Mouse (Mus musculus) cerebellum, postnatal 36 days (tissue): Measurements from ENCODE around the gene Camkk2.

ENCODE experiments used
- DNase-seq, 2 experiments: peaks; one replicate each; pipeline ENCODE4 v3.0.0; 2021 to 2022; ENCODE audit warnings: mixed read lengths in 2 of 2

Camkk2 gene

GRCm38 (mm10) chr5:122779277-122779834 is at the start of gene Camkk2:
Gene Camkk2 (minus strand): TSS chr5:122779409.
- DNase-seq = peak; percentile 79 to 89

GRCm38 (mm10) chr5:122825099-122825498 is 45.9 kb upstream of the Camkk2 start:
- no peak for DNase-seq

DNA sequence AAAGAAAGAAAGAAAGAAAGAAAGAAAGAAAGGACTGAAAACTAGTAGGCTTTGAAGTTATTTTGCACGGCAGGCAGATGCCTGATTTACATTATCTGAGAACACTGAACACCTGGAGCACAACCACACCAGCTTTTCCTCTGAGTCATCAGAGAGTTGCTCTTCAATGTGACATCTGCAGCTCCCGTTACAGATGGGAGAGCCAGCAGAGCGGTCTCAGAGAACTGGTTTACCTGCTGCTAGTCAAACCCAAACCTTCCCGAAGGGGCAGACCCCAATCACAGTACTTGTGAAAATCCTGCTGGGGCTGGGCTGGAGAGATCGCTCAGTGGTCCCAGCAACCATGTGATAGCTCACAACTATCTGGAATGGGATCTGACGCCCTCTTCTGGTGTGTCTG is 45.2 kb upstream of the Camkk2 start:
- DNase-seq = no peak

DNA sequence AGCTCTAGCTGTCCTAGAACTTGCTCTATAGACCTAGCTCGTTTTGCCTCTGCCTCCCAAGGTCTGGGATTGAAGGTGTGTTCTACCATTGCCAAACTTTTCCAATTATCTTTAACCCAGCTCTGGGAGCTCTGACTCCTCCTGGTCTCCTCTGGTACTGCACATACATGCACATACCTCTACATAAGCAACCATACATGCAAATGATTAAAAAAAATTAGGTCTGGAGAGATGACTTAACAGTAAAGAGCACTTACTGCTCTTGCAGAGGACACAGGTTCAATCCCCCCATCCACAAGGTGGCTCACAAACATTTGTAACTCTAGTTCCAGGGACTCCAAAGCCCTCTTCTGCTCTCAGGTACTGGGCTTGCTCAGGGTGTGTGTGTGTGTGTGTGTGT is 44.8 kb upstream of the Camkk2 start:
- DNase-seq = no peak

GRCm38 (mm10) chr5:122822441-122822840 is 43.2 kb upstream of the Camkk2 start:
- DNase-seq = no peak

GRCm38 (mm10) chr5:122821524-122821885 is 42.3 kb upstream of the Camkk2 start:
- DNase-seq = no peak

- DNase-seq = peak; percentile 89 to 90
Observed at GRCm38 (mm10) chr5:122820777-122821523, 41.7 kb upstream of the Camkk2 start, which contains the start of gene Anapc5. Gene Anapc5 (minus strand): TSS chr5:122821339.

DNA sequence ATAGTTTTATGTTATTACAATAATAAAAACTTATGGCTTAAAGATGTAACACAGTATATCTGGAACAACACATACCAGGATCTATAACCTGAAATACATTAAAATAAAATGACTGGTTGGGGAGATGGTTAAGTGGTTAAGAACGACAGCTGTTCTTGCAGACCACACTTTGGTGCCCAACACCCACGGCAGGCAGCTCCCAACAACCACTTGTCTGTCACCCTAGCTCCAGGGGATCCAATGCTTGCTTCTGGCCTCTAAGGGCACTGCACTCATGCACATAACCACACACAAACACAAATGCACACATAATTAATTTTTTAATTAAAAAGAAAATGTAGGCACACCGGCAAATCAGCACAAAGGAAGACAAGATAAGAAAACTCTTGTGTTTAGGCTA is 33.5 kb upstream of the Camkk2 start:
- DNase-seq = no peak

- peak; percentile 73 to 76 for DNase-seq
Observed at GRCm38 (mm10) chr5:122811364-122812079, 32.3 kb upstream of the Camkk2 start.

- no peak for DNase-seq
Observed at GRCm38 (mm10) chr5:122805503-122805902, 26.3 kb upstream of the Camkk2 start.

GRCm38 (mm10) chr5:122802706-122803105 is 23.5 kb upstream of the Camkk2 start:
- DNase-seq = no peak

DNA sequence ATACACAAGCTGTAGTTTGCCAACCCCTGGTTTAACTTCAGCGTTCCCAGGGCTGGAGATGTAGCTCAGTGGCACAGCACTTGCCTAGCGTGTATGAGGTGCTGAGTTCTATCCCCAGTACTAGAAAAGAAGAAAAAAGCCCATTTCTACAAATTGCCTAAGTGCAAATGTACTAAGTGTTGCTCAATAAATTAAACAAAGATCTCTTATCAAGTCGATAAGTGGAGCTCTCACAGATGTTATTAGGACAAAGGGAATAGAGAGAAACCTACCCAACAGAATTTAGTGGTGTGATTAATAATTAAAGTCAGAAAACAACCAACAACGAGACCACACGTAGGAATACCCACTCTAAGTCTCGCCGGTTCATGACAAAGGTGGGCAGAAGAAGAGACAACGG is 22.5 kb upstream of the Camkk2 start:
- no peak for DNase-seq

GRCm38 (mm10) chr5:122800345-122801010 is 21.3 kb upstream of the Camkk2 start:
- DNase-seq = peak; percentile 75

DNA sequence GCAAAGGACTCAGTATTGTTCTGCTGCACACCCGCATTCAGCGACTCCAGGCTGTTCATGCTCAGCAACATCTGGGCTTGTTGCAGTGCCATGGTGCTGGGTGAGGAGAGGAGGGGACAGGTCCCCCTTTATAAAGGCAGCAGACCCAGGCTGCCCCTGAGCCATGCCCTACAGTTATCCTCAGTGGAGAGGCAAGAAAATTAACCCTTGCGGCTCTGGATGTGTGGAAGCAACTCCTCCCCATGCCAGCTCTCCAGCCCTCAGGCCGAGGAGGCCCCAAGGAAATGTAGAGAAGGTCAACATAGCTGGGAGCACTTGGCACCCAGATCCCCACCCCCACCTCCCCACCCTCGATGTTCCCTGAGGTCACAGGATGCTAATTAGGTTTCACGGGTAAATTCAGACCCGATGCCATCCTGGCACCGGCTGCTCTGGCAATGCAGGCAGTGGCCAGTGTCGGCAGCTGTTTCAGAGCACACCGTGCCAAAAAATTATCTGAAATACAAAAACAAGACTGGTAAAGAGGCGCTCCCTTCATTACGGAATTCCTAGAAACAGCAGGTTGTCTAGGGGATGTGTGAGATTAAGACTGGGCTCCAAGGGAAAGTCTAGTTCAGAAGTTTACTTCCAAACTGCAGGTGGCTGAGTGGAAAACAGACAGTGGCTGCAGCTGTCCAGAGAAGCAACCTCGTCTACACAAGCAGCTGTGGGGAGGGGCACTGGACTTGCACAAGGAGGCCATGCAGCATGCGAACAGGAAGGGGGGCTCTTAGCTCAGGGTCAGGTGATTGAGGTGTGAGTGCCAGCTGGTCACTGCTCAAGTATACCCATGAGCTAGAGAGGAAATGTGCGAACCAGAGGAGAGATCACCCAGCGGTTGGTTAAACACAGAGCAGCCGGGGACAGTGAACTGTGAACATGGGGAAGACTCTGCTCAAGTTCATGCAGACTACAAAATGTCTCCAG is 20.5 kb upstream of the Camkk2 start:
- DNase-seq = no peak

DNA sequence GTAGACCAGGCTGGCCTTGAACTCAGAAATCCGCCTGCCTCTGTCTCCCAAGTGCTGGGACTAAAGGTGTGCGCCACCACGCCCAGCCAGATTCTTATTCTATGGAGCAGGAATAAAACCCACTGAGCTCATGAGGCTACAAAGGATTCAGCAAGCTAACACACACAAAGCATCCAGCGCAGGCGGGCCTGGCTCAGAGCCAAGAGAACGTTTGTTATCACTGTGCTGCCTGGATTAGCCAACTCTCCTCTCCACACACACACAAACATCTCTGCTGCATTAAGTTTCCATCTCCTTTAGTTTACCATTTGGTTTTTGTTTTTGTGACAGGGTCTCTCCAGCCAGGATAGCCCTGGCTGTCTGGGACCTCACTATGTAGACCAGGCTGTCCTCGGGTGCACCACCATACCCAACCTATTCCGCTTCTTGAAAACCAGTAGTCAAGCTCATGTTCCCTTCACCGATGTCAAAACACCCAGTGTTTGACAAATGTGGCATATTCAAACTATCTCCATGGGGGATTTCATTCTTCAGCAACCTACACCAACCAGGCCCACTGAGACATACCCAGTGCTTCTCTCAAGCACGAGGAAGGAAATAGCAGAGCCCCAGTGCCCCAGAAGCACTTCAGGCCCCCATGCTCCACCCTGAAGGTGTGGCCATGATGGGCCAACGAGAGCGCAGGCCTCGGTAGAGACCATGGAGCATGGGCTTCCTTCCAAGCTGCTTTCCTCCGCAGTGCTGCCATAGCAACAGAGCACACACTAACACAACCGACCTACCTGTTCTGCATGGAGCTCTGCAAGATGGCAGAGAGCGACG is 19.6 kb upstream of the Camkk2 start:
- DNase-seq = peak; percentile 60 to 64

- no peak for DNase-seq
Observed at GRCm38 (mm10) chr5:122797866-122798265, 18.7 kb upstream of the Camkk2 start.

GRCm38 (mm10) chr5:122788696-122789095 is 9.5 kb upstream of the Camkk2 start:
- DNase-seq = no peak

- no peak for DNase-seq
Observed at GRCm38 (mm10) chr5:122786035-122786819, 7.0 kb upstream of the Camkk2 start.

GRCm38 (mm10) chr5:122783726-122784406 is 4.7 kb upstream of the Camkk2 start:
- DNase-seq = no peak

DNA sequence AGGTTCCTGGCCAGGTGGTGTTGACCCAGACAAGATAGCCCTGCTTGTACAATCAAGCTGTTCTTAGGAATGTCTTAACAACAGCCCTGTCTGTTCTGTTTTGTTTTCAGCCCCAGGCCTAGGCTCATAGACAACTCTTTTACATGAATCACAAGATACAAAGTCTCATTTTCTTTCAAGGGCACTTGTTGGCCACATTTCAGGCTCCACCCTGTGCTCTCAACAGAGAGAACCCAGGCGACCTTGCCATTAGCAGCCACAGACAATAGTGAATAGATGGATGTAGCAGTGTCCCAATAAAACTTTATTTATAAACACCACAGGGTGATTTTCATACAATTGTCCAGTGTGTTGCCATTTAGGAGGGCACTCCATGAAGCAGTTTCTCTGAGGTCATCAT is 2.9 kb upstream of the Camkk2 start:
- DNase-seq = no peak
